Mouse (Mus musculus): Measurements from ENCODE around the gene Col15a1. TPM values are rescaled to one million over a fixed set of nuclear protein-coding genes. Genes with fewer than 3 reads are reported as not detected.

Gene Col15a1
- polyA plus RNA-seq, 1 experiment from 2014 or later = 28.6 TPM

DNA sequence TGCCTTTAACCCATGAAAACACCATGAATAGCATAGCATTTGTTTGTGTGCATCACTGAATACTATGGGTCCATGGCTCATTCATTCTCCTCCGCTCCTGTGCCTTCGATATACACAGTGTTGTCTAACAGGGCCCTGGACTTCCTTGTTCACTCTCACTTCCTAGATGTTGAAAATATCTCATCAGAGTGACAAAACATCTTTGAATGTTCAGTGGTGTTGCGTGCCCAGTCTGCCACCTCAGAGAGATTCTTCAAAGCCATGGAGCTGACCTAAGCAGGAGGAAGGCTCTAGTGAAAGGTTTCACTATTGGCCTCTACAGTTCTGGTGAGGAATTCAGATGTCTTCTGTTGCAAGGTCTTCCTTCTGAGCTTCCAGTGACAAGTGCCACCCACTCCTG, 125.6 kb downstream of the Col15a1 start:
- no peak overlapping the region for H3K9ac ChIP-seq (ENCODE audit: low read length)
- H3K4me2 ChIP-seq (replicated peaks; ENCODE audit: low read depth) = no peak overlapping the region
- no peak overlapping the region for H3K27ac ChIP-seq (replicated peaks)
- no peak overlapping the region for H3K4me3 ChIP-seq (ENCODE audit: low read depth, low read length)
- no peaks in the 10 kb centered on the region; the same call in 1 of the 2 replicates for H3K4me1 ChIP-seq (replicated peaks; ENCODE audit: control insufficient read depth, insufficient read depth)
- TF ChIP-seq EP300 (optimal IDR thresholded peaks at IDR 0.05) (no peak), CTCF (IDR thresholded peaks at IDR 0.05; ENCODE audit: low read depth) (no peak)
- H3K36me3 ChIP-seq (ENCODE audit: control insufficient read depth, insufficient read depth, low read length) = no peaks in the 10 kb centered on the region
- WGBS = 85% methylated on average over 3 of the region's 3 CpGs
- DNase-seq (ENCODE audit: low spot score) (no peak), ATAC-seq (ENCODE audit: low FRiP score, low TSS enrichment) (no peak)
- H3K9me3 ChIP-seq (ENCODE audit: control insufficient read depth, low read length) = no peaks in the 10 kb centered on the region
- H3K27me3 ChIP-seq (ENCODE audit: control insufficient read depth, insufficient read depth, low read length) = no peaks in the 10 kb centered on the region

DNA sequence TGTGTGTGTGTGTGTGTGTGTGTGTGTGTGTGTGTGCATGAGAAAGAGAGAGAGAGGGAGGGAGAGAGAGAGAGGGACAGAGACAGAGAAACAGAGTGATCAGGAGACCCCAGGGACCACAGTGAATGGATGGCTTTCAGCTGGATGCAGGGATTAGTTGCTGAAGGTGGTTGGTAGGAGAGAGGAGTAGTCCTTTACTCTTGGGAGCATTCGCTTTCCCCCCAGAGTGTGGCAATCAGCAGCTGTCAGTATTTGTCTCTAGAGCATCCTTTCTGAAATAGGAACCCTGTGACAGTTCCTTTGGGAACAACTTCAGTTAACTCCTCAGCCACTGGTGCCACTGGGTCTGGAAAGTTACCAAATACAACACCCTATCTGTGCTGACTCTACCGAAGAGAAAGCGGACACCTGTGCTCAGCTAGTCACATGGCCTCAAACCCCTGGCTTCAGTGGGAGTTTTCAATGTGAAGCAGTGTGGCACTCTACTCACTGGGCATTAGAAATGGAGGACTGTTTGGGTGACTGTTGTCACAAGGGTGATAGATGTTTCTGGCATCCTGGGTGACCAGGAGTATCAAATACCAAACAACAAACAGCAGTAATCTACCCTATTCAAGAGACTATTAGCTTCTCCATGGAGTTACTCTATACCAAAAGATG, 129.1 kb downstream of the Col15a1 start:
- Histone ChIP-seq H3K9me3 (ENCODE audit: control insufficient read depth, low read length) (no peaks in the 10 kb centered on the region), H3K4me3 (ENCODE audit: low read depth, low read length) (no peak overlapping the region), H3K4me2 (replicated peaks; ENCODE audit: low read depth) (no peak overlapping the region), H3K9ac (ENCODE audit: low read length) (no peak overlapping the region), H3K4me1 (replicated peaks; ENCODE audit: control insufficient read depth, insufficient read depth) (no peaks in the 10 kb centered on the region), H3K27ac (replicated peaks) (no peak overlapping the region), H3K36me3 (ENCODE audit: control insufficient read depth, insufficient read depth, low read length) (no peaks in the 10 kb centered on the region), H3K27me3 (ENCODE audit: control insufficient read depth, insufficient read depth, low read length) (no peaks in the 10 kb centered on the region)
- ATAC-seq (ENCODE audit: low FRiP score, low TSS enrichment) (no peak), DNase-seq (ENCODE audit: low spot score) (no peak)
- WGBS = 81% methylated on average over 3 of the region's 3 CpGs
- TF ChIP-seq EP300 (optimal IDR thresholded peaks at IDR 0.05) (no peak), CTCF (IDR thresholded peaks at IDR 0.05; ENCODE audit: low read depth) (no peak)

- Histone ChIP-seq H3K36me3 (ENCODE audit: control insufficient read depth, insufficient read depth, low read length) (no peaks in the 10 kb centered on the region), H3K27me3 (ENCODE audit: control insufficient read depth, insufficient read depth, low read length) (no peaks in the 10 kb centered on the region), H3K4me3 (ENCODE audit: low read depth, low read length) (no peak overlapping the region), H3K4me1 (replicated peaks; ENCODE audit: control insufficient read depth, insufficient read depth) (peaks cover 4% of the 10 kb centered on the region; the same call in 1 of the 2 replicates), H3K4me2 (replicated peaks; ENCODE audit: low read depth) (no peak overlapping the region), H3K9me3 (ENCODE audit: control insufficient read depth, low read length) (no peaks in the 10 kb centered on the region), H3K27ac (replicated peaks) (no peak overlapping the region), H3K9ac (ENCODE audit: low read length) (no peak overlapping the region)
- no peak for ATAC-seq (ENCODE audit: low FRiP score, low TSS enrichment)
- no peak for DNase-seq (ENCODE audit: low spot score)
- 51% methylated on average over 8 of the region's 8 CpGs for WGBS
- no peak for TF ChIP-seq EP300 (optimal IDR thresholded peaks at IDR 0.05)
- no peak for TF ChIP-seq CTCF (IDR thresholded peaks at IDR 0.05; ENCODE audit: low read depth)
Observed at GRCm38 (mm10) chr4:47342632-47343031, 134.7 kb downstream of the Col15a1 start.

DNA sequence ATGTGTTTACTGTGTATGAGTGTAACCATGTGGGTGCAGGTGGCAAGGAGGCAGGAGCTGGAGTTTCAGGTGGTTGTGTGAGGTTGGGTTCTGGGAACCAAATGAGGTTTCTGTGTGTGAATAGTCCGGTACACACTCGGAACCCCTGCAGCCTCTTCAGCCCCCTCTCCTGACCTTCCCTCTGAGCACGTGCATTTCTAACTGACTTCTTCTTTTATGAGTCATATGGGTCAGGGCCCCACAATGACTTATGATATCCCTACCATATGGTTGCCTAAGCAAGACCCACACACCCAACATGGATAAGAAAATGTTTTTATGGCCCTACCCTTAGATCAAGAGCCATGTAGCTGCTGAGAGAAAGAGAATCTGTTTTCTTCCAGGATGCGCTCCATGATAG, 139.1 kb downstream of the Col15a1 start:
- Histone ChIP-seq H3K9me3 (ENCODE audit: control insufficient read depth, low read length) (no peaks in the 10 kb centered on the region), H3K4me2 (replicated peaks; ENCODE audit: low read depth) (no peak overlapping the region), H3K27me3 (ENCODE audit: control insufficient read depth, insufficient read depth, low read length) (no peaks in the 10 kb centered on the region), H3K4me3 (ENCODE audit: low read depth, low read length) (no peak overlapping the region), H3K9ac (ENCODE audit: low read length) (no peak overlapping the region), H3K27ac (replicated peaks) (no peak overlapping the region), H3K4me1 (replicated peaks; ENCODE audit: control insufficient read depth, insufficient read depth) (peaks cover 4% of the 10 kb centered on the region; the same call in 1 of the 2 replicates), H3K36me3 (ENCODE audit: control insufficient read depth, insufficient read depth, low read length) (no peaks in the 10 kb centered on the region)
- TF ChIP-seq EP300 (optimal IDR thresholded peaks at IDR 0.05) = no peak
- no peak for TF ChIP-seq CTCF (IDR thresholded peaks at IDR 0.05; ENCODE audit: low read depth)
- DNase-seq (ENCODE audit: low spot score) (no peak), ATAC-seq (ENCODE audit: low FRiP score, low TSS enrichment) (no peak)
- 70% methylated on average over 4 of the region's 4 CpGs for WGBS

GRCm38 (mm10) chr4:47349759-47350158, 141.8 kb downstream of the Col15a1 start:
- DNase-seq (ENCODE audit: low spot score) = no peak
- 46% methylated on average over 6 of the region's 6 CpGs for WGBS

GRCm38 (mm10) chr4:47351386-47352049, 143.6 kb downstream of the Col15a1 start:
- H3K4me3 ChIP-seq (ENCODE audit: low read depth, low read length) = peak overlapping the region; percentile 87
- DNase-seq (ENCODE audit: low spot score) = peak; percentile 64
- H3K27me3 ChIP-seq (ENCODE audit: control insufficient read depth, insufficient read depth, low read length) = no peaks in the 10 kb centered on the region
- 0 out of 2 replicates have a peak overlapping the region, but pooled peaks have one; percentile 18 for H3K9ac ChIP-seq (ENCODE audit: low read length)
- ATAC-seq (ENCODE audit: low FRiP score, low TSS enrichment) = no peak
- TF ChIP-seq CTCF (IDR thresholded peaks at IDR 0.05; ENCODE audit: low read depth) = peak; percentile 78
- TF ChIP-seq EP300 (optimal IDR thresholded peaks at IDR 0.05) = no peak
- H3K4me1 ChIP-seq (replicated peaks; ENCODE audit: control insufficient read depth, insufficient read depth) = no peaks in the 10 kb centered on the region
- no peaks in the 10 kb centered on the region for H3K9me3 ChIP-seq (ENCODE audit: control insufficient read depth, low read length)
- H3K27ac ChIP-seq (replicated peaks) = peak overlapping the region; percentile 76
- H3K4me2 ChIP-seq (replicated peaks; ENCODE audit: low read depth) = peak overlapping the region; percentile 98
- 29% methylated on average over 9 of the region's 9 CpGs for WGBS
- no peaks in the 10 kb centered on the region for H3K36me3 ChIP-seq (ENCODE audit: control insufficient read depth, insufficient read depth, low read length)

More at GRCm38 (mm10) chr4:47349759-47350158, 141.8 kb downstream of the Col15a1 start:
- TF ChIP-seq EP300 (optimal IDR thresholded peaks at IDR 0.05) = no peak
- TF ChIP-seq CTCF (IDR thresholded peaks at IDR 0.05; ENCODE audit: low read depth) = no peak
- ATAC-seq (ENCODE audit: low FRiP score, low TSS enrichment) = no peak
- no peak overlapping the region for H3K27ac ChIP-seq (replicated peaks)
- H3K27me3 ChIP-seq (ENCODE audit: control insufficient read depth, insufficient read depth, low read length) = no peaks in the 10 kb centered on the region
- H3K36me3 ChIP-seq (ENCODE audit: control insufficient read depth, insufficient read depth, low read length) = no peaks in the 10 kb centered on the region
- H3K9me3 ChIP-seq (ENCODE audit: control insufficient read depth, low read length) = no peaks in the 10 kb centered on the region
- no peak overlapping the region for H3K4me3 ChIP-seq (ENCODE audit: low read depth, low read length)
- peaks cover 4% of the 10 kb centered on the region; the same call in 1 of the 2 replicates for H3K4me1 ChIP-seq (replicated peaks; ENCODE audit: control insufficient read depth, insufficient read depth)
- H3K4me2 ChIP-seq (replicated peaks; ENCODE audit: low read depth) = no peak overlapping the region
- no peak overlapping the region for H3K9ac ChIP-seq (ENCODE audit: low read length)
